Mouse (Mus musculus) MEL (cell line): ENCODE measurements around the gene Gatad2a. TPM values are rescaled to one million over a fixed set of nuclear protein-coding genes. Genes with fewer than 3 reads are reported as not detected.

Experiments used
- DNase-seq: peaks from one replicate; pipeline ENCODE4 v3.0.0; 2011; ENCODE audit warnings: low read depth, low spot score
- H3K27ac ChIP-seq: 2 replicates; pipeline ENCODE4 v1.5.1; 2012; ENCODE audit warnings: low read depth, mild to moderate bottlenecking, control low read depth, low read length, moderate library complexity; ENCODE audit not compliant: control insufficient read depth
- H3K27me3 ChIP-seq, 2 experiments: fragments of 150-350 bp in 1 of 2; sonication (generic) in 1 of 2; 2 replicates each; pipeline ENCODE4 v1.6.1; 2012; ENCODE audit warnings: low read length in 2 of 2, mild to moderate bottlenecking in 2 of 2, improper control_type of control experiment in 1 of 2, moderate library complexity in 1 of 2; ENCODE audit not compliant: insufficient read depth in 2 of 2, control insufficient read depth in 1 of 2
- H3K36me3 ChIP-seq, 2 experiments: 2 replicates each; pipeline ENCODE4 v1.6.1; 2012 to 2014; ENCODE audit warnings: low read length in 2 of 2, improper control_type of control experiment in 1 of 2, inconsistent platforms in 1 of 2, mild to moderate bottlenecking in 1 of 2; ENCODE audit not compliant: insufficient read depth in 2 of 2, control insufficient read depth in 1 of 2
- H3K4me1 ChIP-seq, 2 experiments: fragments of 150-350 bp in 1 of 2; sonication (generic) in 1 of 2; 2 replicates each; pipeline ENCODE4 v1.6.1; 2012; ENCODE audit warnings: low read length in 2 of 2, improper control_type of control experiment in 1 of 2, mild to moderate bottlenecking in 1 of 2; ENCODE audit not compliant: insufficient read depth in 2 of 2, control insufficient read depth in 1 of 2
- H3K4me3 ChIP-seq, 2 experiments: fragments of 150-350 bp in 1 of 2; sonication (generic) in 1 of 2; 2 replicates each; pipeline ENCODE4 v1.5.1; 2012; ENCODE audit warnings: low read depth in 2 of 2, low read length in 2 of 2, mild to moderate bottlenecking in 2 of 2, moderate library complexity in 2 of 2, control low read depth in 1 of 2, improper control_type of control experiment in 1 of 2; ENCODE audit not compliant: control insufficient read depth in 1 of 2, insufficient read depth in 1 of 2
- H3K79me2 ChIP-seq: 2 replicates; pipeline ENCODE4 v1.6.1; 2012; ENCODE audit warnings: mild to moderate bottlenecking, low read length, moderate library complexity; ENCODE audit not compliant: control insufficient read depth, poor library complexity, insufficient read depth
- H3K9ac ChIP-seq: 2 replicates; pipeline ENCODE4 v1.6.1; 2012; ENCODE audit warnings: low read depth, mild to moderate bottlenecking, control low read depth, low read length, moderate library complexity; ENCODE audit not compliant: control insufficient read depth, poor library complexity, severe bottlenecking
- H3K9me3 ChIP-seq: fragments of 150-350 bp; sonication (generic); replicated peaks from 2 replicates; pipeline ENCODE4 v1.6.1; 2012; ENCODE audit warnings: mild to moderate bottlenecking, low read length, improper control_type of control experiment, moderate library complexity; ENCODE audit not compliant: insufficient read depth
- BHLHE40 ChIP-seq: IDR thresholded peaks from 2 replicates; pipeline ENCODE4 v1.6.1; 2012; ENCODE audit warnings: low read depth, mild to moderate bottlenecking, inconsistent platforms, low read length, improper control_type of control experiment, borderline replicate concordance
- CHD1 ChIP-seq: IDR thresholded peaks from 2 replicates; pipeline ENCODE4 v1.6.1; 2012; ENCODE audit warnings: low read depth, mild to moderate bottlenecking, inconsistent platforms, low read length, improper control_type of control experiment
- CTCF ChIP-seq, 3 experiments: IDR thresholded peaks in 2 of 3; conservative IDR thresholded peaks in 1 of 3; 2 replicates each; pipeline ENCODE4 v1.5.1; 2011 to 2012; ENCODE audit warnings: low read length in 3 of 3, low read depth in 2 of 3, mild to moderate bottlenecking in 2 of 3, improper control_type of control experiment in 1 of 3, inconsistent platforms in 1 of 3, mixed read lengths in 1 of 3, moderate library complexity in 1 of 3; ENCODE audit not compliant: control insufficient read depth in 1 of 3, insufficient read depth in 1 of 3, poor library complexity in 1 of 3, severe bottlenecking in 1 of 3
- ELF1 ChIP-seq: IDR thresholded peaks from 2 replicates; pipeline ENCODE4 v1.6.1; 2014; ENCODE audit warnings: low read depth, mild to moderate bottlenecking, inconsistent platforms, low read length, improper control_type of control experiment, moderate library complexity
- EP300 ChIP-seq, 2 experiments: IDR thresholded peaks; 2 replicates each; pipeline ENCODE4 v1.6.1; 2011; ENCODE audit warnings: improper control_type of control experiment in 2 of 2, low read length in 2 of 2, low read depth in 1 of 2, mild to moderate bottlenecking in 1 of 2
- GABPA ChIP-seq: IDR thresholded peaks from 2 replicates; pipeline ENCODE4 v1.6.1; 2012; ENCODE audit warnings: low read depth, mild to moderate bottlenecking, inconsistent platforms, low read length, improper control_type of control experiment, moderate library complexity
- HCFC1 ChIP-seq: IDR thresholded peaks from 2 replicates; pipeline ENCODE4 v1.6.1; 2012; ENCODE audit warnings: low read depth, mild to moderate bottlenecking, inconsistent platforms, low read length, improper control_type of control experiment, moderate library complexity
- JUND ChIP-seq: IDR thresholded peaks from 2 replicates; pipeline ENCODE4 v1.6.1; 2011; ENCODE audit warnings: low read depth, mild to moderate bottlenecking, improper control_type of control experiment, low read length
- KAT2A ChIP-seq: conservative IDR thresholded peaks from 2 replicates; pipeline ENCODE4 v1.6.1; 2012; ENCODE audit warnings: low read depth, low read length, improper control_type of control experiment, inconsistent platforms
- MAX ChIP-seq: IDR thresholded peaks from 2 replicates; pipeline ENCODE4 v1.6.1; 2011; ENCODE audit warnings: low read length, improper control_type of control experiment
- MAZ ChIP-seq: IDR thresholded peaks from 2 replicates; pipeline ENCODE4 v1.6.1; 2012; ENCODE audit warnings: low read depth, mild to moderate bottlenecking, inconsistent platforms, low read length, improper control_type of control experiment
- MEF2A ChIP-seq: IDR thresholded peaks from 2 replicates; pipeline ENCODE4 v1.6.1; 2014; ENCODE audit warnings: low read depth, mild to moderate bottlenecking, inconsistent platforms, low read length, improper control_type of control experiment; ENCODE audit not compliant: poor library complexity, insufficient replicate concordance, severe bottlenecking; ENCODE audit errors: extremely low read depth
- MXI1 ChIP-seq: IDR thresholded peaks from 2 replicates; pipeline ENCODE4 v1.6.1; 2011; ENCODE audit warnings: mild to moderate bottlenecking, low read depth, low read length, improper control_type of control experiment
- MYB ChIP-seq: IDR thresholded peaks from 2 replicates; pipeline ENCODE4 v1.6.1; 2011; ENCODE audit warnings: mild to moderate bottlenecking, low read depth, low read length, improper control_type of control experiment
- MYC ChIP-seq: IDR thresholded peaks from 2 replicates; pipeline ENCODE4 v1.6.1; 2011; ENCODE audit warnings: low read depth, mild to moderate bottlenecking, low read length, improper control_type of control experiment, moderate library complexity
- POLR2A ChIP-seq, 2 experiments: IDR thresholded peaks; 2 replicates each; pipeline ENCODE4 v1.6.1; 2011 to 2012; ENCODE audit warnings: low read length in 2 of 2, mild to moderate bottlenecking in 2 of 2, control low read depth in 1 of 2, improper control_type of control experiment in 1 of 2, low read depth in 1 of 2, moderate library complexity in 1 of 2; ENCODE audit not compliant: control insufficient read depth in 1 of 2, insufficient read depth in 1 of 2, poor library complexity in 1 of 2
- POLR2AphosphoS2 ChIP-seq: IDR thresholded peaks from 2 replicates; pipeline ENCODE4 v1.6.1; 2011; ENCODE audit warnings: low read length, improper control_type of control experiment
- POLR2AphosphoS5 ChIP-seq: IDR thresholded peaks from 2 replicates; pipeline ENCODE4 v1.6.1; 2012; ENCODE audit warnings: low read depth, borderline replicate concordance, mild to moderate bottlenecking, inconsistent platforms, low read length, moderate library complexity, mixed read lengths
- RAD21 ChIP-seq: IDR thresholded peaks from 2 replicates; pipeline ENCODE4 v1.6.1; 2011; ENCODE audit warnings: mild to moderate bottlenecking, low read depth, low read length, improper control_type of control experiment
- SIN3A ChIP-seq: IDR thresholded peaks from 2 replicates; pipeline ENCODE4 v1.6.1; 2012; ENCODE audit warnings: low read length, improper control_type of control experiment, inconsistent platforms
- SMC3 ChIP-seq: IDR thresholded peaks from 2 replicates; pipeline ENCODE4 v1.6.1; 2011; ENCODE audit warnings: low read depth, low read length, improper control_type of control experiment
- TAL1 ChIP-seq: IDR thresholded peaks from 2 replicates; pipeline ENCODE4 v1.6.1; 2012; ENCODE audit warnings: mild to moderate bottlenecking, inconsistent platforms, low read length, moderate library complexity, mixed read lengths
- TBP ChIP-seq: IDR thresholded peaks from 2 replicates; pipeline ENCODE4 v1.8.0; 2011; ENCODE audit warnings: low read depth, low read length, improper control_type of control experiment
- TCF12 ChIP-seq: IDR thresholded peaks from 2 replicates; pipeline ENCODE4 v1.6.1; 2014; ENCODE audit warnings: low read depth, mild to moderate bottlenecking, inconsistent platforms, low read length, improper control_type of control experiment, moderate library complexity
- UBTF ChIP-seq: IDR thresholded peaks from 2 replicates; pipeline ENCODE4 v1.6.1; 2012; ENCODE audit warnings: low read depth, mild to moderate bottlenecking, inconsistent platforms, low read length, improper control_type of control experiment, moderate library complexity, borderline replicate concordance; ENCODE audit not compliant: insufficient read depth
- USF1 ChIP-seq: IDR thresholded peaks from 2 replicates; pipeline ENCODE4 v1.6.1; 2014; ENCODE audit warnings: low read depth, mild to moderate bottlenecking, inconsistent platforms, low read length, improper control_type of control experiment, moderate library complexity
- USF2 ChIP-seq, 2 experiments: IDR thresholded peaks; 2 replicates each; pipeline ENCODE4 v1.6.1; 2011 to 2012; ENCODE audit warnings: improper control_type of control experiment in 2 of 2, low read length in 2 of 2, borderline replicate concordance in 1 of 2, inconsistent platforms in 1 of 2, low read depth in 1 of 2, mild to moderate bottlenecking in 1 of 2; ENCODE audit not compliant: insufficient read depth in 1 of 2
- ZKSCAN1 ChIP-seq: IDR thresholded peaks from 2 replicates; pipeline ENCODE4 v1.6.1; 2012; ENCODE audit warnings: low read depth, mild to moderate bottlenecking, inconsistent platforms, low read length, improper control_type of control experiment, moderate library complexity
- ZMIZ1 ChIP-seq: IDR thresholded peaks from 2 replicates; pipeline ENCODE4 v1.6.1; 2012; ENCODE audit warnings: low read depth, mild to moderate bottlenecking, inconsistent platforms, low read length, improper control_type of control experiment, moderate library complexity
- ZNF384 ChIP-seq: IDR thresholded peaks from 2 replicates; pipeline ENCODE4 v1.6.1; 2012; ENCODE audit warnings: low read depth, mild to moderate bottlenecking, inconsistent platforms, low read length, improper control_type of control experiment
- polyA plus RNA-seq, 2 experiments: library from polyadenylated mRNA; stranded (reverse) in 1 of 2; unstranded in 1 of 2; fragments of >175 nt in 1 of 2; fragments of >200 nt in 1 of 2; gene quantifications; 2 replicates each; pipeline versions ENCODE4 v1.2.1 to v1.2.4; 2012; ENCODE audit warnings: low replicate concordance in 2 of 2, low read depth in 1 of 2; ENCODE audit not compliant: insufficient read length in 2 of 2, insufficient read depth in 1 of 2, missing spikeins in 1 of 2
- total RNA-seq: library from RNA; depleted of rRNA; stranded (reverse); fragments of 300-350 nt; gene quantifications from 2 replicates; pipeline ENCODE4 v1.2.3, GENCODE M21; 2012

The Gatad2a gene
- total and polyA plus RNA-seq, 3 experiments: 38.0 to 129 (median 111) TPM

DNA sequence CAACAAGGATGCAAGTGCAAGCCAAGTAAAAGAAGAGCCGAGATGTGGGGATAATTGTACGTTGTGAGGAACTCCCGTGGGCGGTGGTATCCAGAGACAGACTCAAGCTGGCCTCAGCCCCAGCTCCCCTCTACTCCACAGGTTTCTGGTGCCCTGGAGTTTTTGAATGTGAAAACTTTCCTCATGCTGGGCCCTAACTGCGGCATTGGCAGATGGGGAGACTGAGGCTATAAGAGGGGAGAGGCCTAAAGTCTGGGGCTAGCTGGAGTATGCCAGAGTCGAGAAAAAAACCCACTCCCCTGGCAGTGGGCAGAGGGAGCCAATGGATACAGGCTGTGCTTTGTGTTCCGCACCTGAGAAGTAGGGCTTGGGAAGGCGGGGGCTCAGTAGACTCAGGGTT is 92.1 kb downstream of the Gatad2a start:
- no peak for DNase-seq
- H3K27me3 ChIP-seq: no peaks in the 10 kb centered on the region
- H3K9me3 ChIP-seq: no peaks in the 10 kb centered on the region
- peaks cover 0 to 17% of the 10 kb centered on the region in 2 experiments; a peak in 2 of 4 replicates for H3K36me3 ChIP-seq
- H3K79me2 ChIP-seq: peaks cover 29% of the 10 kb centered on the region
- H3K27ac ChIP-seq: no peak overlapping the region
- H3K4me3 ChIP-seq: peak overlapping the region; percentile 63
- TF ChIP-seq MAZ: no peak
- TF ChIP-seq ZMIZ1: no peak
- no peak for TF ChIP-seq UBTF
- TF ChIP-seq, all 39 proteins: peak for 0
- peaks cover 0 to 19% of the 10 kb centered on the region in 2 experiments; a peak in 3 of 4 replicates for H3K4me1 ChIP-seq
- peak overlapping the region; percentile 71 for H3K9ac ChIP-seq

DNA sequence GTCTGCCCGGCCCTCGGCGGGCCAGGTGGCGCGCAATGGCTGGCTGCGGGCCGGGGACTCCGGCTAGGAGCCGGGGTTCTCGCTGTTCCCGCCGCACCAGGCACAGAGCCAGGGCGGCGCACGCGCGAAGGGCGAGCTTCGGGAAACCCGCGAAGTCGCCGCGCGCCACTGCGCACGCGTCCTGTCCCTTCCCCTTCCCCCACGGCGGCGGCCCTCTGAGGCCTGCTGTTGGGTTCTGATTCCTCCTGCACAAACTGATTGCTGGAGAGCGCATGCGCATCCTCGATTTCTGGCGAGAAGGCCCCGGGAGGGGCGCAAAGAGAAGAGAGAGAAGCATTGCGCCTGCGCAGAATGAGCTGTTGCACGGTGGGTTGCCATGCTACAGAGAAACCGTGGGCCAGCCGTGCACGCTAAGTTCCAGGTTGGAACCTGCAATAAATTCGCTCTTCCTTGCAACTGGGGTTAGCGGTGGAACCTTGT is 93.1 kb downstream of the Gatad2a start:
- Histone ChIP-seq H3K36me3 (peaks cover 0 to 18% of the 10 kb centered on the region in 2 experiments; a peak in 2 of 4 replicates), H3K9me3 (no peaks in the 10 kb centered on the region), H3K4me3 (peak overlapping the region; percentile 63 to 71), H3K79me2 (peaks cover 35% of the 10 kb centered on the region), H3K4me1 (peaks cover 0 to 19% of the 10 kb centered on the region in 2 experiments; a peak in 3 of 4 replicates), H3K27me3 (no peaks in the 10 kb centered on the region), H3K27ac (peak overlapping the region; percentile 91), H3K9ac (peak overlapping the region; percentile 89)
- DNase-seq: peak; percentile 100
- TF ChIP-seq GABPA (no peak), SIN3A (peak; percentile 85), KAT2A (no peak; the same call in 1 of the 2 replicates), TCF12 (peak; percentile 57), ZMIZ1 (peak; percentile 56), MYB (no peak), ZKSCAN1 (no peak), EP300 (IDR thresholded peaks at IDR 0.05; ENCODE audit: low read depth in 1 of 2, low read length in 2 of 2) (peak in 1 of 2 experiments; percentile 57; a peak in 2 of 4 replicates), BHLHE40 (peak; percentile 51; the same call in 1 of the 2 replicates), MYC (0 out of 2 replicates have a peak, but pooled peaks have one; percentile 17), JUND (no peak), POLR2A (IDR thresholded peaks at IDR 0.05; ENCODE audit: control insufficient read depth in 1 of 2, insufficient read depth in 1 of 2, low read depth in 1 of 2, low read length in 2 of 2, poor library complexity in 1 of 2) (peak; percentile 64 to 87), TAL1 (peak; percentile 39; the same call in 1 of the 2 replicates), MAX (peak; percentile 92), ELF1 (no peak), POLR2AphosphoS5 (no peak), MEF2A (no peak), CTCF (IDR thresholded peaks at IDR 0.05 in 2 of 3, conservative IDR thresholded peaks at IDR 0.05 in 1 of 3; ENCODE audit: control insufficient read depth in 1 of 3, insufficient read depth in 1 of 3, low read depth in 2 of 3, low read length in 3 of 3, poor library complexity in 1 of 3, severe bottlenecking in 1 of 3) (no peak), MAZ (peak; percentile 88; the same call in 1 of the 2 replicates), CHD1 (no peak), MXI1 (peak; percentile 78), SMC3 (no peak), USF2 (IDR thresholded peaks at IDR 0.05; ENCODE audit: borderline replicate concordance in 1 of 2, insufficient read depth in 1 of 2, low read depth in 1 of 2, low read length in 2 of 2) (no peak), USF1 (no peak), HCFC1 (peak; percentile 83), RAD21 (no peak), POLR2AphosphoS2 (0 out of 2 replicates have a peak, but pooled peaks have one; percentile 59), TBP (peak; percentile 48; the same call in 1 of the 2 replicates), ZNF384 (no peak)
